Mouse (Mus musculus): ENCODE measurements around the gene Pde4c.

The Pde4c gene

GRCm38 (mm10) chr8:70765329-70765728 lies 41.8 kb downstream of the Pde4c start:
- DNase-seq (ENCODE audit: low read depth in 1 of 2, low spot score in 2 of 2), result no peak

- DNase-seq (ENCODE audit: low read depth in 1 of 2, low spot score in 2 of 2), result peak in 1 of 2 experiments; percentile 51
Observed at GRCm38 (mm10) chr8:70765838-70766570, 42.5 kb downstream of the Pde4c start.

GRCm38 (mm10) chr8:70766571-70767440 lies 43.3 kb downstream of the Pde4c start:
- peak in 1 of 2 experiments; percentile 67 for DNase-seq (ENCODE audit: low read depth in 1 of 2, low spot score in 2 of 2)

GRCm38 (mm10) chr8:70767503-70767902 lies 44.0 kb downstream of the Pde4c start:
- no peak for DNase-seq (ENCODE audit: low read depth in 1 of 2, low spot score in 2 of 2)

- DNase-seq (ENCODE audit: low read depth in 1 of 2, low spot score in 2 of 2), result peak; percentile 68 to 87
Observed at GRCm38 (mm10) chr8:70768231-70768776, 44.8 kb downstream of the Pde4c start.

GRCm38 (mm10) chr8:70768956-70769355 lies 45.4 kb downstream of the Pde4c start:
- DNase-seq (ENCODE audit: low read depth in 1 of 2, low spot score in 2 of 2), result peak in 1 of 2 experiments; percentile 61

- peak; percentile 91 for DNase-seq (ENCODE audit: low read depth in 1 of 2, low spot score in 2 of 2)
Observed at GRCm38 (mm10) chr8:70769359-70769758, 45.8 kb downstream of the Pde4c start.

GRCm38 (mm10) chr8:70769858-70770257 lies 46.3 kb downstream of the Pde4c start:
- no peak for DNase-seq (ENCODE audit: low read depth in 1 of 2, low spot score in 2 of 2)

- DNase-seq (ENCODE audit: low read depth in 1 of 2, low spot score in 2 of 2), result no peak
Observed at GRCm38 (mm10) chr8:70770748-70771147, 47.2 kb downstream of the Pde4c start.

GRCm38 (mm10) chr8:70771217-70771616 lies 47.7 kb downstream of the Pde4c start:
- DNase-seq (ENCODE audit: low read depth in 1 of 2, low spot score in 2 of 2), result no peak

- no peak for DNase-seq (ENCODE audit: low read depth in 1 of 2, low spot score in 2 of 2)
Observed at GRCm38 (mm10) chr8:70772075-70772474, 48.6 kb downstream of the Pde4c start.

GRCm38 (mm10) chr8:70772890-70773289 lies 49.4 kb downstream of the Pde4c start:
- no peak for DNase-seq (ENCODE audit: low read depth in 1 of 2, low spot score in 2 of 2)

GRCm38 (mm10) chr8:70773410-70773809 lies 49.9 kb downstream of the Pde4c start:
- no peak for DNase-seq (ENCODE audit: low read depth in 1 of 2, low spot score in 2 of 2)

GRCm38 (mm10) chr8:70773833-70774232 lies 50.3 kb downstream of the Pde4c start:
- no peak for DNase-seq (ENCODE audit: low read depth in 1 of 2, low spot score in 2 of 2)

GRCm38 (mm10) chr8:70774740-70775139 lies 51.2 kb downstream of the Pde4c start:
- DNase-seq (ENCODE audit: low read depth in 1 of 2, low spot score in 2 of 2), result no peak

GRCm38 (mm10) chr8:70775227-70775626 lies 51.7 kb downstream of the Pde4c start:
- DNase-seq (ENCODE audit: low read depth in 1 of 2, low spot score in 2 of 2), result no peak

GRCm38 (mm10) chr8:70775851-70776495 lies 52.5 kb downstream of the Pde4c start:
- DNase-seq (ENCODE audit: low read depth in 1 of 2, low spot score in 2 of 2), result no peak

GRCm38 (mm10) chr8:70776496-70777444 lies 53.2 kb downstream of the Pde4c start, which contains the start of gene Pik3r2:
Gene Pik3r2, minus strand, starts transcription at chr8:70776713.
- DNase-seq (ENCODE audit: low read depth in 1 of 2, low spot score in 2 of 2), result peak; percentile 90 to 93

GRCm38 (mm10) chr8:70780093-70780492 lies 56.6 kb downstream of the Pde4c start:
- DNase-seq (ENCODE audit: low read depth in 1 of 2, low spot score in 2 of 2), result no peak
